Mouse (Mus musculus): Measurements from ENCODE around the gene Ahctf1. TPM values are rescaled to one million over a fixed set of nuclear protein-coding genes. Genes with fewer than 3 reads are reported as not detected.

Gene Ahctf1
- polyA plus RNA-seq, 1 experiment from 2014 or later, result 32.9 TPM

DNA sequence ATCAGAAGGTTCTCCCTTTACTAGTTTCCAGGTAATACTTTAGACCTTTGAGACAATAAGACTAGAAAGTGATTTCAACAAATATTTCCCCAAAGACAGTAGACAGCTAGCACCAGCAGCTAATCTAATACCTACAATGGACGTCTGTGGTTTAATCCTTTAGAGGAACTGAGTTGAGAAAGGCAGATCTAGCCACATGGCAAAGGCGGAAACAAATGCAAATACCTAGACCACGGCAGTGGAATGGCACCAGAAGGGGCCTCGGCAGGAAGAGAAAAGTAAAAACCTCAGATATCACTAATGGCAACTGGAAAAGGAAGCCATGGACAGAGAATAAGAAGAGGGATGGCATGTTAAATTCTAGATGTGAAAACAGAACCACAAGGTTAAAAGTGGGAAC, 16.2 kb downstream of the Ahctf1 start:
- no peak overlapping the region for H3K27ac ChIP-seq
- no peak overlapping the region for H3K4me2 ChIP-seq
- WGBS, result 83% methylated on average over 4 of the region's 4 CpGs
- ATAC-seq (ENCODE audit: low FRiP score), result no peak
- H3K4me1 ChIP-seq, result no peaks in the 10 kb centered on the region
- H3K9ac ChIP-seq, result no peak overlapping the region
- H3K9me3 ChIP-seq, result no peaks in the 10 kb centered on the region
- H3K27me3 ChIP-seq, result no peaks in the 10 kb centered on the region
- peaks cover 73% of the 10 kb centered on the region for H3K36me3 ChIP-seq (replicated peaks)
- no peak overlapping the region for H3K4me3 ChIP-seq (replicated peaks)

DNA sequence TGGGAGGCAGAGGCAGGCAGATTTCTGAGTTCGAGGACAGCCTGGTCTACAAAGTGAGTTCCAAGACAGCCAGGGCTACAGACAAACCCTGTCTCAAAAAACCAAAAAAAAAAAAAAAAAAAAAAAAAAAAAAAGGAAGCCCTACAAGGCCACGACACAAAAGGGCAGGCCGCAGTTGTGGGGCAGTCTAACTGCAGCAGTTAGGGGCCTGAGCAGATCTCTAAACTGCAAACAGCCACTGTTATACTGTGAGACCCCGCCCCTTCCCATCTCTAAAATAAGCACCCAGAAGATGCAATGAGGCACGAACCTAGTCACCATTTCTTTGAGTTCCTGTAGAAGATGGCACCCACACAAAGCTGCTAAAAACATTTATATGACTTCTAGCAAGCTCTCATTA, 18.0 kb downstream of the Ahctf1 start:
- no peak overlapping the region for H3K4me2 ChIP-seq
- H3K4me3 ChIP-seq (replicated peaks), result no peak overlapping the region
- no peaks in the 10 kb centered on the region for H3K27me3 ChIP-seq
- H3K4me1 ChIP-seq, result no peaks in the 10 kb centered on the region
- no peak overlapping the region for H3K9ac ChIP-seq
- H3K27ac ChIP-seq, result no peak overlapping the region
- WGBS, result 93% methylated on average over 5 of the region's 5 CpGs
- peaks cover 69% of the 10 kb centered on the region for H3K36me3 ChIP-seq (replicated peaks)
- ATAC-seq (ENCODE audit: low FRiP score), result no peak
- no peaks in the 10 kb centered on the region for H3K9me3 ChIP-seq

DNA sequence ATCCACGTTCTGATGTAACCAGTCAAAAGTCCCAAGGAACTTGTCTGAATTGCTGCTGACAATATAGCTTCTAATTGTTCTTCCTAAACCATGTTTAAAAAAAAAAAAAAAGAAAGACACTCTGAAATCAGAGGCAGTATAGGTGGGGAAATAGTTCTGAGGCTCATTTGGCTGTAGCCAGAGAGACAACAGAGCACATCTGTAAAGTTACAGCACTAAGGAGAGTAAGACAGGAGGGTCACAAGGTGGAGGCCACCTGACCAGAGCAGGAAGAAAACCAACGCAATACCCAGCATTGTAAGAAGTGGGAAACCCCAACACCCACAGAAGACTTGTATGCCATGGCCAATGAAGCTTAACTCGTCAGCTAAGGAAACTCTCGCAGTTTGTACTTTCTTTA, 19.4 kb downstream of the Ahctf1 start:
- Histone ChIP-seq H3K4me2 (no peak overlapping the region), H3K4me1 (no peaks in the 10 kb centered on the region), H3K27ac (no peak overlapping the region), H3K36me3 (replicated peaks) (peaks cover 69% of the 10 kb centered on the region), H3K27me3 (no peaks in the 10 kb centered on the region), H3K9me3 (no peaks in the 10 kb centered on the region), H3K4me3 (replicated peaks) (no peak overlapping the region), H3K9ac (no peak overlapping the region)
- WGBS, result 81% methylated on average over 4 of the region's 4 CpGs
- no peak for ATAC-seq (ENCODE audit: low FRiP score)

DNA sequence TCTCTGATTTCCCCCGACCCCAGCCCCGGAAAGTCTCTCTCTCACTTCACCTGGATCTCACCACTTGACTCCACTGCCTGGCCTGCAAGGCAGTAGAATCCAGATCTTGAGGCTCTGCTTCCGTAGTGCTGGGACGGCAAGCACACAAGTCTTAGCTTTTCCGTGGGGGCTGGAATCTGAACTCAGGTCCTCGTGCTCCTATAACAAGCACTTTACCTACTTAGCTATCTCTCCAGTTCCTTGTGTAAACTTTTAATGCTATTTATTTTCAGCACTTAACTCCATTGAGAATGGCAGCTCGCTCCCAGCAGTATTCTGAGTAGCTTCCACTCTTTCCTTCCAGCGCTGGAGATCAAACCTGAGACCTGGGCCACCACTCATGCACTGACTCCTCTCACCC, 26.6 kb downstream of the Ahctf1 start:
- Histone ChIP-seq H3K9me3 (no peaks in the 10 kb centered on the region), H3K4me1 (no peaks in the 10 kb centered on the region), H3K9ac (no peak overlapping the region), H3K27me3 (no peaks in the 10 kb centered on the region), H3K4me3 (replicated peaks) (no peak overlapping the region), H3K36me3 (replicated peaks) (peaks cover 86% of the 10 kb centered on the region), H3K4me2 (no peak overlapping the region), H3K27ac (no peak overlapping the region)
- no peak for ATAC-seq (ENCODE audit: low FRiP score)
- WGBS, result 95% methylated on average over 8 of the region's 8 CpGs

DNA sequence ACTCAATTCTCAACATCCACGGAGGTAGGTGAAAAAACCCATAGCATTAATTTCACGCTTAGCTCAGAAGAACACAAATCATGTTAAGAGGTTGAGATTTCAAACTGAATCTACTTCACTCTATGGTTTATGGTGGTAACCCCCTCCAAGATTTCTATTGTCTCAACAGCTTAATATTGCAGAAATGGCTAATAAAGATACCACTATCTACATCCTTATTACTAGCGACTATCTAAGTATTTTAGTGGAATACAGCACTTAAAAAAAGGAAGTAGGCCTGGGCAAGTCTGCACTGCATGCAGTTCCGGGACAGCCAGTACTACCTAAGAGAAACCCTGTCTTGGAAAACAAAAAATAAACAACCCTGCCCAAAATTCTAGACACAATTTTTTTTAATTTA, 42.9 kb downstream of the Ahctf1 start:
- Histone ChIP-seq H3K4me3 (replicated peaks) (no peak overlapping the region), H3K4me1 (no peaks in the 10 kb centered on the region), H3K9me3 (no peaks in the 10 kb centered on the region), H3K27me3 (no peaks in the 10 kb centered on the region), H3K4me2 (no peak overlapping the region), H3K27ac (no peak overlapping the region), H3K9ac (no peak overlapping the region), H3K36me3 (replicated peaks) (peaks cover 84% of the 10 kb centered on the region)
- no peak for ATAC-seq (ENCODE audit: low FRiP score)
- WGBS, result 97% methylated on average over 4 of the region's 4 CpGs

DNA sequence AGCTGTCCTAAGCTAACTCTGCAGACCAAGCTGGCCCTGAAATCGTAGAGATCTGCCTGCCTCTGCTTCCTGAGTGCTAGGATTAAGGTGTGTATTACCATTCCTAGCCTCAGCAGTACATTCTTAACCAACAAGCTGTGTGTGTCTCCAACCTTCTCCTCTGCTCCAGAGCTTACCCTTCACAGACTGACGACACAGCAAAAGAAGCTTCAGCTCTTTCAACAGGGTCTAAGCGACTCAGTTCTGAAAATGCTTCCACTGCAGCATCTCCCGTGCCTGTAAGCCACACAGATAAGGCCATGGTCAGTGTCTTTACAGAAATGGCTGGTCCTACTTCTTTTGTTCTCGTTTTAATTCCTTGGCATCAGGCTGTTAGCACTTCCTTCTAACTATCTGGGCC, 43.4 kb downstream of the Ahctf1 start:
- Histone ChIP-seq H3K4me1 (no peaks in the 10 kb centered on the region), H3K4me2 (no peak overlapping the region), H3K27me3 (no peaks in the 10 kb centered on the region), H3K9ac (no peak overlapping the region), H3K9me3 (no peaks in the 10 kb centered on the region), H3K27ac (no peak overlapping the region), H3K4me3 (replicated peaks) (no peak overlapping the region), H3K36me3 (replicated peaks) (peaks cover 84% of the 10 kb centered on the region)
- no peak for ATAC-seq (ENCODE audit: low FRiP score)
- WGBS, result 93% methylated on average over 5 of the region's 5 CpGs

DNA sequence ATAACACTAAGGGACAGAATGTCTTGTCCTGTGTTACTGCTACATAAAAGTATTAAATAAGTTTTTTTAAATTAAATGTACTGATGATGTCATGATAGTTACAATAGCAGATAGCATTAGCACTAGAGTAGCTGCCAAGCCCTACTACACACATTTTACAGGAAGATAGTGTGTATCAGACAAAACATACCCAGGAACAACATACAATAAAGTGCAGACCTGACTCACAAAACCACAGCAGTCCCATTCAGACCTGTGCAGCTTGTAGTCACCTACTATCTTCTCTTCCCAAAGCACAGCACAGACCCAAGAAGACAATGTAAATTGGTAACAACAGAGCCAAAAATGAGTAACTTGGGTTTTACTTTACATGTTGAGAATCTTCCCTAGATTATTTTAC, 47.0 kb downstream of the Ahctf1 start:
- ATAC-seq (ENCODE audit: low FRiP score), result no peak
- Histone ChIP-seq H3K27ac (no peak overlapping the region), H3K4me1 (no peaks in the 10 kb centered on the region), H3K9ac (no peak overlapping the region), H3K4me2 (no peak overlapping the region), H3K4me3 (replicated peaks) (no peak overlapping the region), H3K36me3 (replicated peaks) (peaks cover 76% of the 10 kb centered on the region), H3K9me3 (no peaks in the 10 kb centered on the region), H3K27me3 (no peaks in the 10 kb centered on the region)

DNA sequence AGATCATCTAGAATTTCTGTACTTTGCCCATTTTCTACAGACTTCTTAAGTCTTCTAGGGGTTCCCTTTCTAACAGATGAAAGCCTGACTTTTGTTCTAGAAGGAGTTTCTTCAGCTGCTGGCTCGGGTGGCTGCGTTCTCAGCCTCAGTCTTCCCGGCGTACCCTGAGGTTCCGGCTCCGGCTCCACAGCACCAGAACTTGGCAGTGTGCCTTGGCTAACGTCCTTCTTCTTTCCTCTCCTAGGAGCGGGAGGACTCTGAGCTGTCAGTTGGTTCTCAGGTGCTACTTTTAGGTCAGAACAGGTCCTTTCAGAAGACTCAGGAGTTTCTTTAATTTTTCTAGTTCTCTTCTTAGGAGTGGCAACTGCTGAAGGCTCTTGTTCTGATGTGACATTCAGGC, 50.5 kb downstream of the Ahctf1 start:
- ATAC-seq (ENCODE audit: low FRiP score), result no peak
- WGBS, result 96% methylated on average over 8 of the region's 8 CpGs
- Histone ChIP-seq H3K36me3 (replicated peaks) (peaks cover 74% of the 10 kb centered on the region), H3K4me2 (no peak overlapping the region), H3K9ac (no peak overlapping the region), H3K9me3 (no peaks in the 10 kb centered on the region), H3K4me1 (no peaks in the 10 kb centered on the region), H3K4me3 (replicated peaks) (no peak overlapping the region), H3K27ac (no peak overlapping the region), H3K27me3 (no peaks in the 10 kb centered on the region)

DNA sequence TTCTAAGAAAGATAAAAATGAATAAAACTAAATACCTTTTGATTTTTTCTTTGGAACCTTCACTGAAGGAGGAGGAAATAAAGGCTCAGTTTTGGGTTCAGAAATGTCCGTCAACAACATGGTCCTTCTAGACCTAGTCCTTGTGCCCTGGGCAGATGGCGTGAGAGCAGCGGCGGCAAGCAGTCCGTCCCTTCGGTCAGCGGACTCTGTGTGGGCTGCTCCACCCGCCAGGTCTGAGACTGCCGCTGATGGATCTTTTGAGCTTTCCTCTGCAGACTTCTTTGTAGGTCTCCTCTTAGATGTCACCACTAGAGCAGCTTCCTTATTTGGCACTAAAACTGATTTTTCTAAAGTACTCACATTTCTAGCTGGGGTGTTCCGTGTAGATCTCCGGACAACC, 51.2 kb downstream of the Ahctf1 start:
- Histone ChIP-seq H3K4me1 (no peaks in the 10 kb centered on the region), H3K27ac (no peak overlapping the region), H3K4me3 (replicated peaks) (no peak overlapping the region), H3K36me3 (replicated peaks) (peaks cover 75% of the 10 kb centered on the region), H3K9me3 (no peaks in the 10 kb centered on the region), H3K9ac (no peak overlapping the region), H3K27me3 (no peaks in the 10 kb centered on the region), H3K4me2 (no peak overlapping the region)
- 96% methylated on average over 11 of the region's 11 CpGs for WGBS
- no peak for ATAC-seq (ENCODE audit: low FRiP score)

DNA sequence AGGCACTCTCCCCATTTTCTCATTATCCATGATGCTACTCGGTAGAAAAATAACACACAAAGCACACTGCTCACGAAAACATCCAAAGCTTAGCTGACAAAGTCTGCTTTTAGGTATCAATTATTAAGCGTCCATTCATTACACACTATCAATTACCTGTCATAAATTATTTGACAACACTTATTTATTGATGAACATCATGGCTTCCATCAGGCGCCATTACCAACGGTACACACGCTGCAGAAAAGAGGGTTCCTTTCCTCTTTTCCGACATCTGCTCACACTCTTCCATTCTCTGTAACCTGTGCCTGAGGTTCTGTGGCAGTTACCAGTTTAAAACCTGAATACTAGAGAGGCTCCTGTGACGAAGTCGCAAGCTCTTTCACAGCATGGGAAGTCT, 58.3 kb downstream of the Ahctf1 start, which contains the start of gene Kif28:
Gene Kif28, minus strand, starts transcription at position 101 of the 400 bp plus-strand sequence.
- H3K9me3 ChIP-seq, result no peaks in the 10 kb centered on the region
- H3K27me3 ChIP-seq, result no peaks in the 10 kb centered on the region
- ATAC-seq (ENCODE audit: low FRiP score), result no peak
- H3K4me3 ChIP-seq (replicated peaks), result no peak within 1 kb of the TSS
- no peak within 1 kb of the TSS for H3K9ac ChIP-seq
- H3K36me3 ChIP-seq (replicated peaks), result peaks cover 59% of the 10 kb centered on the region
- no peaks in the 10 kb centered on the region for H3K4me1 ChIP-seq
- no peak within 1 kb of the TSS for H3K4me2 ChIP-seq
- no peak within 1 kb of the TSS for H3K27ac ChIP-seq
- 94% methylated on average over 9 of the region's 9 CpGs for WGBS

DNA sequence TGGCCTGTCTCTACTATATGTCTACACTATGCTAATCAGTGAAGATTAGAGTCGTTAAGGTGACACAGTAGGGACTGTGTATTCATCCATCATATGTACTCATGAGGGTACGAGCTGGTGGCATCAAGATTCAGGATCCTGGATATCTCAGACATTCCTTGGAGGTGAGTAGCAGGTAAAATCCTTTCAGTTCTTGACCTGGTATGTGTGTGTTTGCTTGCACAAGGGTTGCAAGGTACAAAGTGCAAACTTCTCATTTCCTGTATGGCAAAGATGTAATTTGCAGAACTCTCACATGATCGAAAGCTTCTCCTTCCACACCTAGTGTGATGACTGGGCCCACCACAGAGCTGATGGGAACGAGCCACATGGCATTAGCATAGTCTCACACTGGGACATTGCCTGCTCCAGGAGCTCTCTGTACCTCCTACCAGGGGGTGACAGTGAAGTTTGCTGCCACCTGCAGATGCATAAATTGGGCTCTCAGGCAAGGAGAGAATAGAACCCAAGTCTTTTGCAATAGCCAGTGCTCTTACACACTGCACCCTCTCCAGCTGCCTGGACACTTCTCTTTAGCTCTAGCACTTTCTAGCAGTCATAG, 59.8 kb downstream of the Ahctf1 start:
- peaks cover 50% of the 10 kb centered on the region for H3K36me3 ChIP-seq (replicated peaks)
- H3K4me1 ChIP-seq, result no peaks in the 10 kb centered on the region
- H3K4me3 ChIP-seq (replicated peaks), result no peak overlapping the region
- no peak overlapping the region for H3K27ac ChIP-seq
- no peak; the same call in 1 of the 2 replicates for ATAC-seq (ENCODE audit: low FRiP score)
- H3K27me3 ChIP-seq, result no peaks in the 10 kb centered on the region
- no peak overlapping the region for H3K4me2 ChIP-seq
- H3K9ac ChIP-seq, result no peak overlapping the region
- 87% methylated on average over 4 of the region's 4 CpGs for whole genome bisulfite sequencing
- H3K9me3 ChIP-seq, result no peaks in the 10 kb centered on the region

DNA sequence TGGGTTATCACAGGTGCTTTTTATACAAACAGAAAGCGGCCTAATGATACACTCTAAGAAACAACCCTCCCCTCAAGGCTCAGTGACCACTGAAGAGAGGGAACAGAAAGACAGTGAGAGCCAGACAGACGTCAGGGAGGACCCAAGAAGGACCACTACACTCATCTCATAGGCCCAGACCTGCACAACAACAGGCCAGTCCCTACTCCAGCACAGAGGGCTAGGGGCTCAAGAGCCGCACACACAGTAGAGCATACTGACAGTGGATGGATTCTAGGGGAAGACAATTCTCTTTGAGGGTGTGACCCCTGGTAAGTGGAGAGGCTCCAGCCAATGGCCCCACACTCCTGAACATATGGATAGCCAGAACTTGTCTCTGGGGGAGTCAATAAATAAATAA, 67.0 kb downstream of the Ahctf1 start:
- ATAC-seq (ENCODE audit: low FRiP score), result no peak
- Histone ChIP-seq H3K9me3 (no peaks in the 10 kb centered on the region), H3K36me3 (replicated peaks) (no peaks in the 10 kb centered on the region), H3K27ac (no peak overlapping the region), H3K4me1 (no peaks in the 10 kb centered on the region), H3K4me3 (replicated peaks) (no peak overlapping the region), H3K4me2 (no peak overlapping the region), H3K27me3 (no peaks in the 10 kb centered on the region), H3K9ac (no peak overlapping the region)
- 85% methylated on average over 3 of the region's 3 CpGs for WGBS

DNA sequence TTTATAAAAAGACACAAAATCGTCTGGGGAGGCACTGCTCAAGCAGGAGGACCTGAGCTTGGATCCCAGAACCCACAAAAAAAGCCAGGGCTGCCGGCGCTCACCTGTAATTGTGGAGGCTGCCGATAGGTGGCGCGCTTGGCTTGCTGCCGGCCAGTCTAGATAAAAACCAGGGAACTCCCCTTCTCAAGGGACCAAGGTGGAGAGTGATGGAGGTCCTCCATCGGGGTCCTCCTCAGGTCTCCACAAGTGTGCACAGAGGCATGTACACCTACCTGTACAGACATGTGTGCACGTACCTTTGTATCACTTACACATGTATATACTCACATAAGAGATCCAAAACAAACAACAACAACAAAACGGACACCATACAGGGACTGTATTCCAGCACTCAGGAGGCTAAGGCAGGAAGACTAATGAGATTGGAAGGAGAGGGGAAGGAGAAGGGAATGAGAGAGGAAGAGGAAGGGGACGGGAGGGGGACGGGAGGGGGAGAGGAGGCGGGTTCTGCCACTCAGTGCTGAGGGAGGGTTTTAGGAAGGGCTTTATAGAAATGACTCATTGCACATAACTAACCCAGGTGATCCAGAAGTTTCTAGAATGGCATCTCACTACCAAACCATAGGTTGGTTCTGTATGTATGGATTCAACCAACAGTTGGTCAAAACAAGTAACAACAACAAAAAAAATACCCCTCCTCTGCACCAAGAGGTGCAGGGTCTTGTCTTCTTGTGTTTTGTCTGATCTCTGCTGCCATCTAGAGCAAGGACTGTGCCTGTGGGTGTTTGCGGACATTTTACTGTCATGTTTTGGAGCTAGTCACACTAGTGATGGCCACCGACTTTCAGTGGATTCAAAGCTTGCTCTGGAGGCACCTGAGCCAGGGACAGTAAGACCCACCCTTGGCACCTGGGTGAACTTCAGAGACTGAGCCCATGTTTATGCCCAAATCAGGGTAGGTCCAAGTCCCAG, 68.7 kb downstream of the Ahctf1 start:
- Histone ChIP-seq H3K9ac (no peak overlapping the region), H3K27ac (no peak overlapping the region), H3K36me3 (replicated peaks) (no peaks in the 10 kb centered on the region), H3K4me2 (no peak overlapping the region), H3K4me3 (replicated peaks) (no peak overlapping the region), H3K27me3 (no peaks in the 10 kb centered on the region), H3K4me1 (no peaks in the 10 kb centered on the region), H3K9me3 (no peaks in the 10 kb centered on the region)
- WGBS, result 38% methylated on average over 15 of the region's 15 CpGs
- ATAC-seq (ENCODE audit: low FRiP score), result no peak

All from forebrain, embryonic 12.5 days (tissue).